Mouse (Mus musculus) erythroid progenitor cell, adult 5-6 weeks (primary cell): ENCODE measurements around the gene Crebrf. TPM values are rescaled to one million over a fixed set of nuclear protein-coding genes. Genes with fewer than 3 reads are reported as not detected.
A peak's percentile ranks its signal among the peaks of the same experiment; 100 is the strongest.

ENCODE experiments used
- ATAC-seq: replicated peaks from 2 replicates; pipeline ENCODE4 v1.8.0; 2016; ENCODE audit warnings: moderate number of reproducible peaks, mild to moderate bottlenecking, moderate TSS enrichment, inconsistent platforms; ENCODE audit not compliant: poor library complexity, low FRiP score, severe bottlenecking
- total RNA-seq, 2 experiments: library from RNA; stranded (forward) in 1 of 2; stranded (reverse) in 1 of 2; fragments of 150-400 nt in 1 of 2; fragments of 186-747, 209-891 nt in 1 of 2; gene quantifications; 2 replicates each; pipeline versions ENCODE4 v1.2.3 to v1.2.4; 2015 to 2017; ENCODE audit warnings: low replicate concordance in 2 of 2

The Crebrf gene
- total RNA-seq, 2 experiments from 2014 or later = 9.6 to 10.4 TPM

DNA sequence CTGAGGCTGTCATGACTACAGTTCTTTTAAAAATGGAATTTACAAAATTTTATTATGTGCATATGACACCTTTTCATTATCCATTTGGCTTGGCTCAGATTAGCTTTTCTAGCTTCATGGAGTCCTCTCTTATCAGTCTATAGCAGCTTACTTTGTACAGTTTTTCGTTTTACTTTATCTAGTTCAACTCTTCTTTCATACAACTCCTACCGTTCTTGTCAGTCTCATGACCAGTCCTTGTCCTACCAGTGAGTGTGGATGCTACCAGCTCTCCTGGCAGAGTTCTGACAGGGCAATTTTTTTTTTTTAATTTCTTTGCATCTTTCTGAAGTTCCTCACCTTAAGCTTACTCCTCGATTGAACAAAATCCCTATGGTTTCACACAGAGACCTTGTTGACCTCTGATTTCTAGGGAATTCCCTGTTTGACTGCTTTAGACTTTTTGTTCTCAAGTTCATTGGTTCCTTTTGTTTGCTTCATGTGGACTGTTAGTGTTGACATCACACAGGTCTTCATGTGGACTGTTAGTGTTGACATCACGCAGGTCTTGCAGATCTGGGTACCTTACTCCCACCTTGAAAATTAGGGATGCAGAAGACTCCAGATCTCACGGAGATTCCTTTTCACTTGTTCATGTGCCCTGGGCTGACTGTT, 51.8 kb downstream of the Crebrf start:
- ATAC-seq = peak; percentile 89

DNA sequence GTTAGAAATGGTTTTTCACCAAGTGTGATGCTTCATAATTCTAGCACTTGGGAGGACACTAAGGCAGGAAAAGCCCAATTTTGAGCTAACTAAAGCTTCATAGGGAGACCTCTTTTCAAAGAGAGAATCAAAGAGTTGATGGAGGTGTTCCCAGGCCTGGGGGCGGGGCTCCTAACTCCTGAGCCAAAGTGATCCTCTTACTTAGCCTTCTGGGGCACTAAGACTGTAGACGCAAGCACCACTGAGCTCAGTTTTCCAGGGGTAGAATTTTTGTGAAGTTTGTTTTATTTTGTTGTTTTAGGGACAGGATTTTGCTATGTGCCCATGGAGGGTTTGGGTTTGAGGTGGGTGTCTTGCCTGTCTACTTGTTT, 52.3 kb downstream of the Crebrf start:
- peak; percentile 80 for ATAC-seq

DNA sequence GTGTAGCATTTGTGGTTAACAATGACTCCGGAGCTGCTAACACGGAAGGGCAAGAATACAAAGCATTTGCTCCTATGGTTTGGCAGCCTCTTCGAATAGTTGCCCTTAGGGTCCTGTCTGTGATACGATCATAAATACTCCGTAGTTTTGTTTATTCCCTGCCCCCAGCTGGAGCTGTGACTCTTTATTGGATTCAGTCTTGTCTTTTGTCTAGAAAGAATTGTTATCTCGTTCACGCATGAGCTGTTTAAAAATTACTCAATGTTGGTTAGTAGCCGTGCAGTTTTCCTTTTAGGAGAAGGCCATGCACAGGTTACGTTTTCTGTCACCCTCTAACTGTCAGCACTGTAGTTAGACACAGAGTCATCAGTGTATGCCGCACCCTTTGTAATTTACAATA, 60.8 kb downstream of the Crebrf start:
- no peak for ATAC-seq

- ATAC-seq = no peak
Measured at GRCm38 (mm10) chr17:26778001-26778400, 62.6 kb downstream of the Crebrf start.

DNA sequence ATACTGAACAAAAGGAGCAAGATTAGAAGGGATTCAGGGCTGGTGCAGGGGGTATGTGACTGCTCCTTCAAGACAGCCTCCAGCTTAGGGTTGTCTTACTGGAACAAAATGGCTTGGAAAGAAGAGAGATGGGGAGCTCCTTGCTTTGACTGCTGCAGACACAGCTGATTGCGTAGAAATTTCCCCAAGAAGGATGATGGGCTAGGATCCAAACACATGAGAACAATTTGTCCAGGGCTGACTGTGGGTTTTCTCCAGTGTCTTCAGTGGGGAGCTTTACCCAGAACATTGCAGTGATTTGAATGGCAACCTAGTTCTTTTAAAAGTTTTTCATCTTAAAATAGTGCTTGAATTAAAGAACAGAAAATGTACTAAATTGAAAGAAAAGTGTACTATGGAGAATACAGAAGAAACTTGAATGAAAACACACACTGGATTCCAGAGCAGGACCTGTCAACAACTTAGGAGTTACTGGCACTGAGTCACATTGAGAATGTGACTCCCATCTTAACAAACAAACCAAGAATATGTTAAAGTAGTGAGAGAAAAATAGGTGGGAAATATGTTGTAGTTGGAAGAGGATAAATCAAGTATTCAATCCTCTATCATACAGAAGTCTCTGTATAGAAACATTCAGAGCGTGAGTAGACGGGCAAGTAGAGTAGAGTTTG, 63.1 kb downstream of the Crebrf start:
- no peak for ATAC-seq

DNA sequence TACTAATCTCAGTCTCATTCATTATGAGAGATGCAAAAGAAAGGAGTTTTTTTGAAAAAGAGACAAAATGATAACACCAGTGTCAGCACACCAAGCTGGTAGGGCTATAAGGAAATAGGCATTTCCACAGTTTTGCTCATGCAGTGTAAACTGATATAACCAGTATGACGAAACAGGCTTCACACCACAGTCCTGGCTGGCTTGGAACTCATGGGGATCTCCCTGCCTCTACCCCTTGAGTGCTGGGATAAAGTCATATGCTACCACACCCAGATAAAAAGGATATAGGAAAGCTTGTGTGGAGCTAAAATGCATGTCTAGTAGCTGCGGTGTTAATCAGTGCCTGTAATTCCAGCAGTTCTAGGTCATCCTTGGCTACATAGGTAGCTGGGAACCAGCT, 64.0 kb downstream of the Crebrf start:
- ATAC-seq = no peak

DNA sequence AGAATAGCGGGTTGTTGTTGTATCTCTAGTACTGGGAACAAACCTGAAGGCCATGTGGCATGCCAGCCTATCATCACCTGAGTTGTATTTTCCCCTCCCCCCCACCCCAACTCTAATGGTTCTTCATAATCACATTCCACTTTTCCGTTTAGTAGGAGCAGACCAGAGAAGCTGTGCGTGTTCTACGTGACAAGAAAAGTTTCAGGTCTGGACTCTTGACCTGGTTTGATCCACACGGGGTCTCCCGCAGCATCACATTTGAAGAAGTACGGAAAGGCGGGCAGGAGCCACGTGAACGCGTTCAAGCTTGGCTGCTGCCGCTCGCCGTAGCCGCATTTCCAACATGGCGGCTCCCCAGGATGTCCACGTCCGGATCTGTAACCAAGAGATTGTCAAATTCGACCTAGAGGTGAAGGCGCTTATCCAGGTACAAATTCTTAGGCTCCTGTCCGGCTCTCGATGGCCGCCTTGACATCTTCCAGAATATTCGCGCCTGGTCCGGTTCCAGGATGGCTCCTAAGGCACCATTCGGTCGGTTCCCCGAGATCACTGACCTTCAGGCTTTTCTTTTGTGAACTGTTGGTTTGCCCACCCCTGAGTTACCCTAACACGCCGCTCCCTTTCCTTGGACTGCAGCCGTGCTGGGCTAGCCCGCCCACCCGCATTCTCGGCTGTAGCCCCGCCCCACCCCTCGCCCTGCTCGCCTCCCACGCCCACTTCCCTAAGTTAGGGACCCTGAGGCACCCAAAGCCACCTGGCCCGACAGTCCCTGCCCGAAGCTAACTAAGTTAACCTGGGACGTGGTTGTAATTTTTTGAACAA, 65.5 kb downstream of the Crebrf start, which contains the start of gene Bnip1:
Gene Bnip1, plus strand, starts transcription at position 317 of the 822 bp plus-strand sequence.
- ATAC-seq = peak; percentile 67

DNA sequence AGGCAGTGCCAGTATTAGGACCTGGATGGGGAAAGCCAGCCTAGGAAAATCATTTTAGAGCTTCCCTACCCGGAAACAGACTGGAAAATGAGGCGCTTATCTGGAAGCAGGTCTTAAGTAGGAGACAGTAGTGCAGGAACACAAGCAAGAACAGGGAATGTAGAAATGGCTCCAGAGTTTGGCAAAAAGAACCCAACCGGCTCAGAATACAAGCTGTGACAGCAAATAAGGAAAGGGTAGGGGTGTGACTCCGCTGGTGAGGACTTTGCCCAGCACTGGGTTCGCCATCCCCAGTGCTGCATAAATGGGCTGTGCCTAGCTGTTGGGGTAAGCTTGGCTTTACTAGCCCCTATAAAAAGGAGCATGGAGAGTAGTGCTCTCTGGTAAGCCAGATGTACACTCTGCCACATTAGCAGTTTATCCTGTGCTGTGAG, 66.2 kb downstream of the Crebrf start:
- ATAC-seq = peak; percentile 13; the same call in 1 of the 2 replicates

DNA sequence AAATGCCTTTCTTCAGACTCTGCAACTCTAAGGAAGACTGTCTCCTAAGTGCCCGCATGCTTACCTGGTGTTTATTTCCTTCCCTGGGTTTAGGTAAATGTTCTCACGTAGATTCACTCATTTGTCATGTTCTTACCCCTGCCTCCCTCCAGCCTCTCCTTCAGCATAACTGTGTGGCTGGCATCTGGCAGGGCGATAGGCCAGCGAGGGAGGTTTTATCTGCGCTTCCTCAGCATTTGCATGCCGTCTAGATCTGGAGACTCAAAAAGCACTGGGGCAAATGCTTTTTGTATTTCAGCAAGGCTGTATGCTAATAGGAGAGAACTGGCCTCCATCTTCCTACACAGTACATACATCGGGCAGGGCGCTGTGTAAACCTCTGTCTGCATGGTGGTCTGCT, 69.1 kb downstream of the Crebrf start:
- ATAC-seq = peak; percentile 81

- no peak for ATAC-seq
Measured at GRCm38 (mm10) chr17:26786586-26786985, 71.1 kb downstream of the Crebrf start.

GRCm38 (mm10) chr17:26788986-26789385, 73.5 kb downstream of the Crebrf start:
- no peak for ATAC-seq

- ATAC-seq = no peak
Measured at GRCm38 (mm10) chr17:26789460-26790268, 74.2 kb downstream of the Crebrf start.

DNA sequence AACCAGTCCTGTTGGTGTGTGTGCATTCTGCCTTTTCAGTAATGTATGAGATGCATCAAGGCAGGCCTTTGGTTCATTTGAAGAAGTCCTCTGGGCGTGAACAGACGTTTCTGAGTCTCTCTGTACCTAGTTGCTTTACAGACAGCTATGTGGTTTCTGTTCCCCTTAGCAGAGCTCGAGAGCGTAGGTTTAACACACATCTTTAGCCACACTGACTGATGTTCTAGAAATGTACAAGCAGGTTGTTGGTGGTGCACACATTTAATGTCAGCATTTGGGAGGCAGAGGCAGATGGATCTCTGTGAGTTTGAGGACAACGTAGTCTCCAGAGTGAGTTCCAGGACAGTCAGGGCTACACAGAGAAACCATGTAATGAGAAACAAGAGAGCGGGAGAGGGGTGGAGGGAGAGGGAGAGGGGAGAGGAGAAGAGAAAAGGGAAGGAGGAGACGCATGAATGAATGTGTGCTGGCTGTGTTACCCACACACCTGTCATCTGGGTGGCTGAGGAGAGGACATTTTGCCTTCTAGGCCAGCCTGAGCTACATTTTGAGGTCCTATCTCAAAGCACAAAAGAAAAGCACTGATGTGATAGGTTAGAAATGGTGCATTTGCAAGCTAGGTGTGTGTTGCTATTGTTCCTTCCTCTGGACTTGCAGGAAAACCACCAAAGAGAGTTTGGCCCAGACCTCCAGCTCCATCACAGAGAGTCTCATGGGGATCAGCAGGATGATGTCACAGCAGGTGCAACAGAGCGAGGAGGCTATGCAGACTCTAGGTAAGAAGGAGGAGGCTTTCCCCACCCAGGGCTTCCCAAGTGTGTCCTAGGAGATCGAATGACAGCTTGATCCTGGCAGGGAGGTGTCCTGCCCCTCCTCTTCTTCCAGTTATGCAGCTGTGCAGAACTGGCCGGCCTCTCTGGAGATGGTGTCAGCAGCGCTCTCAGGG, 75.1 kb downstream of the Crebrf start:
- ATAC-seq = no peak

- ATAC-seq = no peak
Measured at GRCm38 (mm10) chr17:26791580-26791979, 76.1 kb downstream of the Crebrf start.

GRCm38 (mm10) chr17:26792096-26792495, 76.6 kb downstream of the Crebrf start:
- no peak for ATAC-seq

- no peak for ATAC-seq
Measured at GRCm38 (mm10) chr17:26793068-26793765, 77.8 kb downstream of the Crebrf start.

DNA sequence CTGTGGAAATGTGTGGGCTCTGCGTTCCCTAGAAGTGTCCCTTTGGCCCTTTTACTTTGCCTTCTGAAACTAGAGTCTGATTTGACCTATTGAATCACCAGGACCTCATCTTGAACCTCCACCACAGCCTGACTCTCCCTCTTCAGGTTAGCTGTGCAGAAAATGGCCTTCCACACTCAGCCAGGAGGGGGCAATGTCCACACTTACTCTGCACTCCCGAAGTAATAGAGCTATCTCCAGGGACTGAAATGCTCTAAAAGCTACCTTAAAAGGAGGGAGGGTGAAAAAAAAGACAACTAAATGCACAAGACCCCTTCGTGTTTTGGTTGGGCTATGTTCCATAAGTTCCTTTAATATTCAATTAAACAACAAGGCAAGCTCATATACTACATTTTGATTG, 79.3 kb downstream of the Crebrf start:
- ATAC-seq = 0 out of 2 replicates have a peak, but pooled peaks have one; percentile 63

DNA sequence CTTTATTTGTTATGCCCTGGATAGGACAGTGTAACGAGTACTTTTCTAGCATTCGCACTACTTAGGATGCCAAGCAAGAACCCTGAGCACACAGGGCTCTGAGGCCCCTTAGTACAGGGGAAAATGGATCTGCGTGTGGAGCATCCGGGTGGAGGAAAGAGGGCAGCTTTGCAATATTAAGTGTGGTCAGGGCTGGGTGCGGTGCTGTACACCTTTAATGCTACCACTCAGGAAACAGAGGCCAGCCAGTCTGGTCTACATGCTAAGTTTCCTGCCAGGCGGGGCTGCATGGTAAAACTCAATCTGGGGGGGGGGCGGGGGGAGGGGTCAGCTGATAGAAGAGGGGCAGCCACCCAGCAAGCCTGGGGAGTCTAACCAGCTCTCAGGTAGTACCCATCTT, 79.9 kb downstream of the Crebrf start:
- no peak for ATAC-seq
